8 mouse cellular contexts compared by ENCODE assay signal in genomic region chr2:180966092-180966882, GRCm38 (mm10). TPM values are rescaled to one million over a fixed set of nuclear protein-coding genes. Genes with fewer than 3 reads are reported as not detected.
DNase-seq lines count a peak whose midpoint lies in the region; ATAC-seq and TF ChIP-seq lines count a peak whose summit lies in the region.
"Had no signal": no experiment of that assay in that cellular context is flagged by ENCODE, and none has a peak within 500 bp of the region (broad histone marks: within the 10 kb centered on the region; RNA-seq: fewer than 3 reads in every experiment).

No protein-coding gene starts in this region.

- H3K4me2 ChIP-seq in forebrain, postnatal 0 days (ENCODE audit: low read depth) = peak overlapping the region; percentile 90
- peak overlapping the region; percentile 97 for H3K4me2 ChIP-seq in midbrain, embryonic 16.5 days (ENCODE audit: low read length)

- H3K4me1 ChIP-seq in spleen, adult 2 months (ENCODE audit: control insufficient read depth, insufficient read depth, insufficient read length) = peaks cover 9% of the 10 kb centered on the region; the same call in 1 of the 2 replicates
- H3K4me1 ChIP-seq in brown adipose tissue, adult 24 weeks (ENCODE audit: control insufficient read depth, insufficient read depth, insufficient read length, low read length) = no peaks in the 10 kb centered on the region; the same call in 1 of the 2 replicates
- H3K4me1 ChIP-seq in forebrain, postnatal 0 days (ENCODE audit: insufficient read depth) = peaks cover 13% of the 10 kb centered on the region
- H3K4me1 ChIP-seq in limb, embryonic 10.5 days = peaks cover 18% of the 10 kb centered on the region
- H3K4me1 ChIP-seq in midbrain, embryonic 16.5 days (ENCODE audit: control insufficient read depth, insufficient read depth, low read length) = peaks cover 21% of the 10 kb centered on the region

- H3K27ac ChIP-seq in spleen, adult 2 months (ENCODE audit: insufficient read depth, low read length) = peak overlapping the region; percentile 95
- H3K27ac ChIP-seq in brown adipose tissue, adult 24 weeks (replicated peaks; ENCODE audit: low read depth, low read length) = peak overlapping the region; percentile 93
- H3K27ac ChIP-seq in forebrain, postnatal 0 days (ENCODE audit: low read depth, low read length) = peak overlapping the region; percentile 86
- H3K27ac ChIP-seq in limb, embryonic 10.5 days = peak overlapping the region; percentile 89
- H3K27ac ChIP-seq in midbrain, embryonic 16.5 days (ENCODE audit: low read length) = peak overlapping the region; percentile 84

- H3K9ac ChIP-seq in forebrain, postnatal 0 days = peak overlapping the region; percentile 75
- H3K9ac ChIP-seq in midbrain, embryonic 16.5 days (ENCODE audit: low read depth, low read length) = peak overlapping the region; percentile 78

- no peak for TF ChIP-seq POLR2A in spleen, adult 2 months (IDR thresholded peaks at IDR 0.05; ENCODE audit: low read depth, low read length)

- peak overlapping the region; percentile 93 for H3K4me3 ChIP-seq in spleen, adult 2 months (ENCODE audit: extremely low read depth, insufficient read depth, insufficient read length)
- peak overlapping the region; percentile 99 for H3K4me3 ChIP-seq in brown adipose tissue, adult 24 weeks (ENCODE audit: insufficient read depth, low read depth, low read length)
- H3K4me3 ChIP-seq in forebrain, postnatal 0 days (ENCODE audit: low read depth, low read length) = peak overlapping the region; percentile 79
- H3K4me3 ChIP-seq in limb, embryonic 10.5 days = peak overlapping the region; percentile 80
- peak overlapping the region; percentile 93 for H3K4me3 ChIP-seq in midbrain, embryonic 16.5 days (ENCODE audit: low read depth, low read length)

- DNase-seq in spleen, adult 2 months (ENCODE audit: low read depth in 1 of 2, low spot score in 2 of 2) = peak; percentile 17 to 60
- no peak for DNase-seq in spleen, postnatal 4 days (ENCODE audit: low spot score in 2 of 2)
- DNase-seq in forebrain, postnatal 0 days = peak; percentile 53
- no peak for DNase-seq in limb, embryonic 10.5 days (ENCODE audit: low spot score)
- DNase-seq in adrenal gland, postnatal 25 days = no peak

- H3K36me3 ChIP-seq in spleen, adult 2 months (ENCODE audit: control insufficient read depth, insufficient read depth, low read length) = peaks cover 5% of the 10 kb centered on the region
- H3K36me3 ChIP-seq in forebrain, postnatal 0 days (ENCODE audit: insufficient read depth) = peaks cover 8% of the 10 kb centered on the region
- H3K36me3 ChIP-seq in limb, embryonic 10.5 days = peaks cover 26% of the 10 kb centered on the region
- peaks cover 1% of the 10 kb centered on the region; the same call in 1 of the 2 replicates for H3K36me3 ChIP-seq in midbrain, embryonic 16.5 days (ENCODE audit: control insufficient read depth, insufficient read depth, low read length)

- WGBS in spleen, adult 2 months = 7% methylated on average over 14 of the region's 14 CpGs
- 11% methylated on average over 14 of the region's 14 CpGs for WGBS in forebrain, postnatal 0 days
- WGBS in limb, embryonic 10.5 days = 18% methylated on average over 14 of the region's 14 CpGs
- 14% methylated on average over 14 of the region's 14 CpGs for WGBS in midbrain, embryonic 16.5 days

- peak; percentile 65 for ATAC-seq in forebrain, postnatal 0 days
- ATAC-seq in midbrain, embryonic 16.5 days = peak; percentile 25; the same call in 1 of the 2 replicates

- no peak for TF ChIP-seq CTCF in spleen, adult 2 months (IDR thresholded peaks at IDR 0.05; ENCODE audit: extremely low read depth, insufficient read depth, insufficient read length, insufficient replicate concordance)
- TF ChIP-seq CTCF in forebrain, postnatal 0 days (IDR thresholded peaks at IDR 0.05; ENCODE audit: low read depth) = peak; percentile 71

- H3K27me3 ChIP-seq in spleen, adult 2 months (ENCODE audit: control insufficient read depth, insufficient read depth, low read length) = no peaks in the 10 kb centered on the region
- H3K27me3 ChIP-seq in forebrain, postnatal 0 days (ENCODE audit: insufficient read depth, low read length) = no peaks in the 10 kb centered on the region
- H3K27me3 ChIP-seq in limb, embryonic 10.5 days (ENCODE audit: low read depth, poor library complexity, severe bottlenecking) = no peaks in the 10 kb centered on the region
- no peaks in the 10 kb centered on the region for H3K27me3 ChIP-seq in midbrain, embryonic 16.5 days (ENCODE audit: control insufficient read depth, insufficient read depth, low read depth, low read length)

- no peaks in the 10 kb centered on the region for H3K9me3 ChIP-seq in forebrain, postnatal 0 days (ENCODE audit: low read length)
- no peaks in the 10 kb centered on the region for H3K9me3 ChIP-seq in limb, embryonic 10.5 days (replicated peaks)
- no peaks in the 10 kb centered on the region for H3K9me3 ChIP-seq in midbrain, embryonic 16.5 days (replicated peaks; ENCODE audit: control insufficient read depth, low read length, poor library complexity, severe bottlenecking)

RNA-seq across cellular contexts. Expression of gene Arfgap1, which starts 0.7 kb away (rescaled TPM):
- 33.9 and 34.8 TPM in 2 replicates for polyA plus RNA-seq in spleen, adult 2 months (2012; rRNA removed)
- 8.2 and 12.5 TPM in 2 replicates for polyA plus RNA-seq in brown adipose tissue, adult 24 weeks (2012; ENCODE audit: insufficient read depth, insufficient read length, missing spikeins)
- total RNA-seq in forebrain, postnatal 0 days (2014; rRNA removed) = 111 and 124 TPM in 2 replicates
- polyA plus RNA-seq in forebrain, postnatal 0 days (2015; fragmentation: Nextera tagmentation; extraction: Ambion mirVana) = 93.4 and 110 TPM in 2 replicates
- polyA plus RNA-seq in limb, embryonic 10.5 days (2016; fragmentation: Nextera tagmentation; extraction: Ambion mirVana) = 75.7 and 101 TPM in 2 replicates
- 125 and 130 TPM in 2 replicates for polyA plus RNA-seq in midbrain, embryonic 16.5 days (2015; fragmentation: Nextera tagmentation; extraction: Ambion mirVana)
- total RNA-seq in adrenal gland, postnatal 25 days (2021) = 48.6 and 65.6 TPM in 2 replicates

RNA-seq across cellular contexts. Expression of gene Nkain4, which starts 11.8 kb away (rescaled TPM):
- 3.0 and 4.7 TPM in 2 replicates for polyA plus RNA-seq in spleen, adult 2 months (2012; rRNA removed)
- polyA plus RNA-seq in brown adipose tissue, adult 24 weeks (2012; ENCODE audit: insufficient read depth, insufficient read length, missing spikeins) = not detected in 2 replicates
- 35.9 and 43.7 TPM in 2 replicates for total RNA-seq in forebrain, postnatal 0 days (2014; rRNA removed)
- 80.9 and 87.5 TPM in 2 replicates for polyA plus RNA-seq in forebrain, postnatal 0 days (2015; fragmentation: Nextera tagmentation; extraction: Ambion mirVana)
- 2.7 and 4.4 TPM in 2 replicates for polyA plus RNA-seq in limb, embryonic 10.5 days (2016; fragmentation: Nextera tagmentation; extraction: Ambion mirVana)
- 66.7 and 82.7 TPM in 2 replicates for polyA plus RNA-seq in midbrain, embryonic 16.5 days (2015; fragmentation: Nextera tagmentation; extraction: Ambion mirVana)
- total RNA-seq in adrenal gland, postnatal 25 days (2021) = 2.2 and 2.7 TPM in 2 replicates

RNA-seq across cellular contexts. Expression of gene Col20a1, which starts 20.0 kb away (rescaled TPM):
- polyA plus RNA-seq in spleen, adult 2 months (2012; rRNA removed) = 1.9 and 2.1 TPM in 2 replicates
- 0.88 and 1.1 TPM in 2 replicates for polyA plus RNA-seq in brown adipose tissue, adult 24 weeks (2012; ENCODE audit: insufficient read depth, insufficient read length, missing spikeins)
- total RNA-seq in forebrain, postnatal 0 days (2014; rRNA removed) = 0.23 and 0.29 TPM in 2 replicates
- polyA plus RNA-seq in forebrain, postnatal 0 days (2015; fragmentation: Nextera tagmentation; extraction: Ambion mirVana) = 0.09 and 0.17 TPM in 2 replicates
- 0.09 and 0.13 TPM in 2 replicates for polyA plus RNA-seq in limb, embryonic 10.5 days (2016; fragmentation: Nextera tagmentation; extraction: Ambion mirVana)
- 0.11 and 0.19 TPM in 2 replicates for polyA plus RNA-seq in midbrain, embryonic 16.5 days (2015; fragmentation: Nextera tagmentation; extraction: Ambion mirVana)
- total RNA-seq in adrenal gland, postnatal 25 days (2021) = 2.6 and 3.4 TPM in 2 replicates

RNA-seq across cellular contexts. Expression of gene Birc7, which starts 37.5 kb away (rescaled TPM):
- not detected in 2 replicates for polyA plus RNA-seq in spleen, adult 2 months (2012; rRNA removed)
- not detected in 2 replicates for polyA plus RNA-seq in brown adipose tissue, adult 24 weeks (2012; ENCODE audit: insufficient read depth, insufficient read length, missing spikeins)
- total RNA-seq in forebrain, postnatal 0 days (2014; rRNA removed) = 0.38 TPM in 1 of 2 replicates, not detected in the other
- polyA plus RNA-seq in forebrain, postnatal 0 days (2015; fragmentation: Nextera tagmentation; extraction: Ambion mirVana) = 0.13 and 0.24 TPM in 2 replicates
- polyA plus RNA-seq in limb, embryonic 10.5 days (2016; fragmentation: Nextera tagmentation; extraction: Ambion mirVana) = not detected in 2 replicates
- polyA plus RNA-seq in midbrain, embryonic 16.5 days (2015; fragmentation: Nextera tagmentation; extraction: Ambion mirVana) = not detected in 2 replicates
- total RNA-seq in adrenal gland, postnatal 25 days (2021) = not detected in 2 replicates
- total RNA-seq: left cerebral cortex, adult 18-20 months had no signal

RNA-seq across cellular contexts. Expression of gene Ythdf1, which starts 45.5 kb away (rescaled TPM):
- polyA plus RNA-seq in spleen, adult 2 months (2012; rRNA removed) = 23.5 and 29.3 TPM in 2 replicates
- polyA plus RNA-seq in brown adipose tissue, adult 24 weeks (2012; ENCODE audit: insufficient read depth, insufficient read length, missing spikeins) = 17.6 and 25.7 TPM in 2 replicates
- 26.0 and 31.2 TPM in 2 replicates for total RNA-seq in forebrain, postnatal 0 days (2014; rRNA removed)
- 49.9 and 51.7 TPM in 2 replicates for polyA plus RNA-seq in forebrain, postnatal 0 days (2015; fragmentation: Nextera tagmentation; extraction: Ambion mirVana)
- polyA plus RNA-seq in limb, embryonic 10.5 days (2016; fragmentation: Nextera tagmentation; extraction: Ambion mirVana) = 76.4 and 77.8 TPM in 2 replicates
- 38.8 and 45.2 TPM in 2 replicates for polyA plus RNA-seq in midbrain, embryonic 16.5 days (2015; fragmentation: Nextera tagmentation; extraction: Ambion mirVana)
- 43.5 and 54.0 TPM in 2 replicates for total RNA-seq in adrenal gland, postnatal 25 days (2021)

Comparison
In these comparisons a context has a peak if more than half of its experiments do, and no peak if none do; other contexts are left out.
1. DNase-seq: peak in spleen, adult 2 months (2 of 2) and forebrain, postnatal 0 days (single experiment); none in spleen, postnatal 4 days (0 of 2), limb, embryonic 10.5 days (single experiment) and adrenal gland, postnatal 25 days (single experiment).
2. RNA of gene Nkain4, which starts 11.8 kb away (polyA plus RNA-seq): 66.7 to 82.7 TPM in midbrain, embryonic 16.5 days and 80.9 to 87.5 TPM in forebrain, postnatal 0 days; 2.7 to 4.4 TPM in limb, embryonic 10.5 days, 3.0 to 4.7 TPM in spleen, adult 2 months and not detected in brown adipose tissue, adult 24 weeks; every median in the first group is over 10 times any median in the second.
3. Peak in every context shown above with its lines, with median percentiles within 50 percentile points of each other: H3K27ac ChIP-seq and H3K4me3 ChIP-seq.